Mouse (Mus musculus): ENCODE measurements around the gene Klhl10.

DNA sequence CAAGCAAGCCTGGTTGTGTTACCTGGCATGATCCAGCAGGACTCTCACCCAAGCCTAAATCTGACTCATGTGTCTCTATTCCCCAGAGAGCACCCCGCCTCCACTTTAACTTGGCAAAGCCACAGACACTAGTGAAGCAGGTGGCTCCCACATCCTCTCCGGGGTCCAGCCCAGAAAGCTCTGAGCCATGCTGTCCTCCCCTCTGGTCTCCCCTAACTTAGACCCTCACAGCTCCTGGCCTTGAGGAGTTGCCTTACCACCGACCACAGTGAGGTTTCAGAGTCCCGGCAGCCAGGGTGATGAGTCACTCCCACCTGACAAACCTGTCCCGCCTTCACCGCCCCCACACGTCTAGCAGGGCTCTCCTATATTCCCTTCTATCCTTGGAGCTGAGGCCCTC is 48.0 kb upstream of the Klhl10 start:
- TF ChIP-seq CTCF (IDR thresholded peaks at IDR 0.05) = no peak
- TF ChIP-seq EP300 (IDR thresholded peaks at IDR 0.05) = no peak
